Mouse (Mus musculus): ENCODE results near the gene Orc2. TPM values are rescaled to one million over a fixed set of nuclear protein-coding genes. Genes with fewer than 3 reads are reported as not detected.

The Orc2 gene
- total and polyA plus RNA-seq, 3 experiments, result 56.6 to 233 (median 78.5) TPM

DNA sequence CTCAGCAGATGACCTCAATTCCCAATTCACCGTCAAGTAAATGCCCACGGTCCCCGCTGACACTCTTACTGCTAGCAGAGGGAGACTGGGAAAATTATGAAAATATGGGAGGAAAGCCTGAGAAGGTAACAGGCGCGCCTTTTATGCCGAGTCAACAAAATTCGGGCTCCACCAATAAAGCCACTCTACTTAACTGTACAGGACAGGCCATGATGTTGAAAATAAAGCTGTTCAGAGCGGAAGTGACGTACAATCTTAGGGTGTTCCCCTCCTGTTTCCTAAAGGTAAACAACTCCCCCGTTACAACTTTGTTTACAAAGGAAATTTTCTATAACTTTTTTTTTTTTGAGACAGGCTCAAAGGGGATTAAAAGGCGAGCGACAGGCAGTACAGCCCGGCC is 82.0 kb downstream of the Orc2 start:
- Histone ChIP-seq H3K27ac (ENCODE audit: control insufficient read depth, low read depth, low read length) (peak overlapping the region; percentile 93), H3K79me2 (ENCODE audit: control insufficient read depth, insufficient read depth, low read length, poor library complexity) (peaks cover 32% of the 10 kb centered on the region), H3K4me1 (ENCODE audit: control insufficient read depth in 1 of 2, insufficient read depth in 2 of 2, low read length in 2 of 2) (peaks cover 0 to 5% of the 10 kb centered on the region in 2 experiments; a peak in 1 of 4 replicates), H3K9ac (ENCODE audit: control insufficient read depth, low read depth, low read length, poor library complexity, severe bottlenecking) (peak overlapping the region; percentile 96), H3K27me3 (ENCODE audit: control insufficient read depth in 1 of 2, insufficient read depth in 2 of 2, low read length in 2 of 2) (no peaks in the 10 kb centered on the region), H3K4me3 (ENCODE audit: control insufficient read depth in 1 of 2, insufficient read depth in 1 of 2, low read depth in 2 of 2, low read length in 2 of 2) (peak overlapping the region; percentile 90 to 95), H3K9me3 (replicated peaks; ENCODE audit: insufficient read depth, low read length) (no peaks in the 10 kb centered on the region), H3K36me3 (ENCODE audit: control insufficient read depth in 1 of 2, insufficient read depth in 2 of 2, low read length in 2 of 2) (peaks cover 19 to 28% of the 10 kb centered on the region in 2 experiments)
- TF ChIP-seq NELFE (IDR thresholded peaks at IDR 0.05; ENCODE audit: low read depth, low read length) (no peak), KAT2A (conservative IDR thresholded peaks at IDR 0.05; ENCODE audit: low read depth, low read length) (no peak), GABPA (IDR thresholded peaks at IDR 0.05; ENCODE audit: low read depth, low read length) (no peak), SMC3 (IDR thresholded peaks at IDR 0.05; ENCODE audit: low read depth, low read length) (no peak), RCOR1 (IDR thresholded peaks at IDR 0.05; ENCODE audit: low read depth, low read length) (no peak), MAX (IDR thresholded peaks at IDR 0.05; ENCODE audit: low read length) (no peak), SIN3A (IDR thresholded peaks at IDR 0.05; ENCODE audit: low read length) (peak; percentile 92), ZKSCAN1 (IDR thresholded peaks at IDR 0.05; ENCODE audit: low read depth, low read length) (no peak), NRF1 (IDR thresholded peaks at IDR 0.05; ENCODE audit: insufficient read depth, low read depth, low read length, poor library complexity, severe bottlenecking) (no peak), HCFC1 (IDR thresholded peaks at IDR 0.05; ENCODE audit: low read depth, low read length) (no peak), ETS1 (IDR thresholded peaks at IDR 0.05; ENCODE audit: low read depth, low read length) (no peak), POLR2AphosphoS2 (IDR thresholded peaks at IDR 0.05; ENCODE audit: low read length) (no peak), ZC3H11A (IDR thresholded peaks at IDR 0.05; ENCODE audit: low read depth, low read length) (no peak), MXI1 (IDR thresholded peaks at IDR 0.05; ENCODE audit: low read depth, low read length) (no peak), JUND (IDR thresholded peaks at IDR 0.05; ENCODE audit: low read depth, low read length) (no peak), USF1 (IDR thresholded peaks at IDR 0.05; ENCODE audit: low read depth, low read length) (no peak), TBP (IDR thresholded peaks at IDR 0.05; ENCODE audit: low read depth, low read length) (0 out of 2 replicates have a peak, but pooled peaks have one; percentile 24), MYC (IDR thresholded peaks at IDR 0.05; ENCODE audit: low read depth, low read length) (no peak), POLR2A (IDR thresholded peaks at IDR 0.05; ENCODE audit: control insufficient read depth in 1 of 2, insufficient read depth in 1 of 2, low read depth in 1 of 2, low read length in 2 of 2, poor library complexity in 1 of 2) (no peak), RAD21 (IDR thresholded peaks at IDR 0.05; ENCODE audit: low read depth, low read length) (no peak), MEF2A (IDR thresholded peaks at IDR 0.05; ENCODE audit: extremely low read depth, insufficient replicate concordance, low read depth, low read length, poor library complexity, severe bottlenecking) (no peak), ZMIZ1 (IDR thresholded peaks at IDR 0.05; ENCODE audit: low read depth, low read length) (no peak), TCF12 (IDR thresholded peaks at IDR 0.05; ENCODE audit: low read depth, low read length) (no peak), MAZ (IDR thresholded peaks at IDR 0.05; ENCODE audit: low read depth, low read length) (no peak), CHD1 (IDR thresholded peaks at IDR 0.05; ENCODE audit: low read depth, low read length) (no peak), E2F4 (IDR thresholded peaks at IDR 0.05; ENCODE audit: borderline replicate concordance, low read depth, low read length) (no peak), GATA1 (IDR thresholded peaks at IDR 0.05; ENCODE audit: low read depth, low read length) (no peak), ZNF384 (IDR thresholded peaks at IDR 0.05; ENCODE audit: low read depth, low read length) (0 out of 2 replicates have a peak, but pooled peaks have one; percentile 2), UBTF (IDR thresholded peaks at IDR 0.05; ENCODE audit: borderline replicate concordance, insufficient read depth, low read depth, low read length) (no peak), USF2 (IDR thresholded peaks at IDR 0.05; ENCODE audit: borderline replicate concordance in 1 of 2, insufficient read depth in 1 of 2, low read depth in 1 of 2, low read length in 2 of 2) (no peak), MAFK (IDR thresholded peaks at IDR 0.05; ENCODE audit: borderline replicate concordance, low read depth, low read length) (peak; percentile 87), POLR2AphosphoS5 (IDR thresholded peaks at IDR 0.05; ENCODE audit: borderline replicate concordance, low read depth, low read length) (no peak), EP300 (IDR thresholded peaks at IDR 0.05; ENCODE audit: low read depth in 1 of 2, low read length in 2 of 2) (no peak), MYB (IDR thresholded peaks at IDR 0.05; ENCODE audit: low read depth, low read length) (no peak), CTCF (IDR thresholded peaks at IDR 0.05 in 2 of 3, conservative IDR thresholded peaks at IDR 0.05 in 1 of 3; ENCODE audit: control insufficient read depth in 1 of 3, insufficient read depth in 1 of 3, low read depth in 2 of 3, low read length in 3 of 3, poor library complexity in 1 of 3, severe bottlenecking in 1 of 3) (no peak)
- DNase-seq (ENCODE audit: low read depth, low spot score), result peak; percentile 87

All from MEL (cell line).